Mouse (Mus musculus) MEL (cell line): ENCODE data around the gene Aph1c.

Experiments
- CTCF ChIP-seq, 3 experiments: IDR thresholded peaks in 2 of 3; conservative IDR thresholded peaks in 1 of 3; 2 replicates each; pipeline ENCODE4 v1.5.1; 2011 to 2012; ENCODE audit warnings: low read length in 3 of 3, low read depth in 2 of 3, mild to moderate bottlenecking in 2 of 3, improper control_type of control experiment in 1 of 3, inconsistent platforms in 1 of 3, mixed read lengths in 1 of 3, moderate library complexity in 1 of 3; ENCODE audit not compliant: control insufficient read depth in 1 of 3, insufficient read depth in 1 of 3, poor library complexity in 1 of 3, severe bottlenecking in 1 of 3
- POLR2A ChIP-seq, 2 experiments: IDR thresholded peaks; 2 replicates each; pipeline ENCODE4 v1.6.1; 2011 to 2012; ENCODE audit warnings: low read length in 2 of 2, mild to moderate bottlenecking in 2 of 2, control low read depth in 1 of 2, improper control_type of control experiment in 1 of 2, low read depth in 1 of 2, moderate library complexity in 1 of 2; ENCODE audit not compliant: control insufficient read depth in 1 of 2, insufficient read depth in 1 of 2, poor library complexity in 1 of 2

GRCm38 (mm10) chr9:66864708-66865107 is 30.2 kb upstream of the Aph1c start:
- TF ChIP-seq POLR2A (IDR thresholded peaks at IDR 0.05; ENCODE audit: control insufficient read depth in 1 of 2, insufficient read depth in 1 of 2, low read depth in 1 of 2, low read length in 2 of 2, poor library complexity in 1 of 2) (no peak), CTCF (IDR thresholded peaks at IDR 0.05 in 2 of 3, conservative IDR thresholded peaks at IDR 0.05 in 1 of 3; ENCODE audit: control insufficient read depth in 1 of 3, insufficient read depth in 1 of 3, low read depth in 2 of 3, low read length in 3 of 3, poor library complexity in 1 of 3, severe bottlenecking in 1 of 3) (no peak)
